Mouse (Mus musculus): ENCODE measurements around the gene Tmem151b.

GRCm38 (mm10) chr17:45546941-45547340 is 2.5 kb downstream of the Tmem151b start:
- TF ChIP-seq CTCF (IDR thresholded peaks at IDR 0.05; ENCODE audit: control insufficient read depth, insufficient read depth, insufficient read length) (no peak), CEBPB (IDR thresholded peaks at IDR 0.05; ENCODE audit: low read depth) (no peak), FOSL1 (IDR thresholded peaks at IDR 0.05; ENCODE audit: insufficient read depth, low read length, poor library complexity, severe bottlenecking) (no peak), MYOD1 (IDR thresholded peaks at IDR 0.05; ENCODE audit: control insufficient read depth, insufficient read length, low read depth) (no peak), USF1 (IDR thresholded peaks at IDR 0.05; ENCODE audit: low read depth) (no peak), MAX (IDR thresholded peaks at IDR 0.05) (no peak), MYOG (IDR thresholded peaks at IDR 0.05; ENCODE audit: control insufficient read depth, extremely low read depth, insufficient read length) (no peak)
